Mouse (Mus musculus) midbrain, embryonic 11.5 days (tissue): ENCODE measurements around the gene Gapdh. TPM values are rescaled to one million over a fixed set of nuclear protein-coding genes. Genes with fewer than 3 reads are reported as not detected.

ENCODE experiments used
- ATAC-seq: fragments of 200-750 bp; cut with Nextera tagmentation; 2 replicates; pipeline ENCODE4 v1.8.0; 2017; ENCODE audit warnings: moderate TSS enrichment, moderate library complexity; ENCODE audit not compliant: low FRiP score
- DNase-seq: peaks from one replicate; pipeline ENCODE4 v3.0.0; 2015; ENCODE audit warnings: low spot score; ENCODE audit errors: missing footprints
- H3K27ac ChIP-seq: fragments of 300-500 bp; sonication (generic); 2 replicates; pipeline ENCODE4 v1.5.1; 2014; ENCODE audit warnings: low read depth, low read length
- H3K27me3 ChIP-seq: fragments of 300-500 bp; sonication (generic); 2 replicates; pipeline ENCODE4 v1.6.1; 2014; ENCODE audit warnings: mild to moderate bottlenecking, low read length, moderate library complexity, mixed read lengths; ENCODE audit not compliant: control insufficient read depth, insufficient read depth
- H3K36me3 ChIP-seq: fragments of 300-500 bp; sonication (generic); 2 replicates; pipeline ENCODE4 v1.6.1; 2014; ENCODE audit warnings: mild to moderate bottlenecking, low read length, moderate library complexity, mixed read lengths; ENCODE audit not compliant: control insufficient read depth, insufficient read depth
- H3K4me1 ChIP-seq: fragments of 300-500 bp; sonication (generic); 2 replicates; pipeline ENCODE4 v1.6.1; 2014; ENCODE audit warnings: low read length; ENCODE audit not compliant: control insufficient read depth, insufficient read depth
- H3K4me2 ChIP-seq: fragments of 300-500 bp; sonication (generic); 2 replicates; pipeline ENCODE4 v1.6.1; 2014; ENCODE audit warnings: mild to moderate bottlenecking, moderate library complexity
- H3K4me3 ChIP-seq: fragments of 300-500 bp; sonication (generic); 2 replicates; pipeline ENCODE4 v1.5.1; 2014; ENCODE audit warnings: low read depth, low read length
- H3K9ac ChIP-seq: fragments of 300-500 bp; sonication (generic); 2 replicates; pipeline ENCODE4 v1.6.1; 2014; ENCODE audit warnings: low read length
- H3K9me3 ChIP-seq: fragments of 300-500 bp; sonication (generic); 2 replicates; pipeline ENCODE4 v1.6.1; 2016; ENCODE audit warnings: low read length; ENCODE audit not compliant: control insufficient read depth
- WGBS: fragments of 180-500 bp; shearing (Covaris S2); extraction: QIAGEN DNeasy Blood & Tissue Kit; methylation state at CpG from one replicate; pipeline ENCODE4 v1.1.7; 2014; 5-methylcytosine and 5-hydroxymethylcytosine counted together
- microRNA-seq: library from miRNA; unstranded; fragments of <30 nt; microRNA quantifications from one replicate; pipeline ENCODE4, GENCODE M21; 2017
- polyA plus RNA-seq: library from polyadenylated mRNA; unstranded; fragments of >200 nt; fragmentation: Nextera tagmentation; extraction: Ambion mirVana; gene quantifications from 2 replicates; pipeline ENCODE4 v1.2.1, GENCODE M21; 2014

The Gapdh gene
- polyA plus RNA-seq, 1 experiment from 2014 or later = 2,675 TPM

GRCm38 (mm10) chr6:125112553-125112952 is 53.7 kb downstream of the Gapdh start:
- DNase-seq (no peak), ATAC-seq (no peak)
- H3K9me3 ChIP-seq = no peaks in the 10 kb centered on the region
- H3K36me3 ChIP-seq = peaks cover 67% of the 10 kb centered on the region
- no peaks in the 10 kb centered on the region for H3K27me3 ChIP-seq
- no peak overlapping the region for H3K4me2 ChIP-seq
- no peak overlapping the region for H3K27ac ChIP-seq
- WGBS = 92% methylated on average over 11 of the region's 11 CpGs
- H3K9ac ChIP-seq = no peak overlapping the region
- H3K4me1 ChIP-seq = no peaks in the 10 kb centered on the region
- no peak overlapping the region for H3K4me3 ChIP-seq

Small RNAs within 50 kb of the gene (microRNA-seq; reads per million reads assigned to microRNA genes)
- gene Mir3098 = 2.1 reads per million, percentile 4 among the genes with 10 or more reads in this experiment

Other genes starting within 250 kb of the Gapdh start
- gene Ptms, start 246.4 kb downstream of the Gapdh start, polyA plus RNA-seq = 258 and 288 TPM in 2 replicates
- 430 and 435 TPM in 2 replicates for gene Mlf2, start 235.1 kb downstream of the Gapdh start, polyA plus RNA-seq
- 105 and 112 TPM in 2 replicates for gene Cops7a, start 200.9 kb downstream of the Gapdh start, polyA plus RNA-seq
- 1.2 and 1.6 TPM in 2 replicates for gene Pianp, start 169.8 kb downstream of the Gapdh start, polyA plus RNA-seq
- gene Zfp384, start 157.3 kb downstream of the Gapdh start, polyA plus RNA-seq = 9.3 and 9.9 TPM in 2 replicates
- 139 and 146 TPM in 2 replicates for gene Ing4, start 126.7 kb downstream of the Gapdh start, polyA plus RNA-seq
- 9.2 and 10.8 TPM in 2 replicates for gene Acrbp, start 116.8 kb downstream of the Gapdh start, polyA plus RNA-seq
- gene Lpar5, start 98.5 kb downstream of the Gapdh start, polyA plus RNA-seq = 0.11 TPM in 1 of 2 replicates, not detected in the other
- gene Chd4, start 70.5 kb downstream of the Gapdh start, polyA plus RNA-seq = 96.9 and 99.3 TPM in 2 replicates
- 55.1 and 58.4 TPM in 2 replicates for gene Nop2, start 34.6 kb downstream of the Gapdh start, polyA plus RNA-seq
- 8.4 and 8.6 TPM in 2 replicates for gene Iffo1, start 21.2 kb downstream of the Gapdh start, polyA plus RNA-seq
- gene Ncapd2, start 25.2 kb upstream of the Gapdh start, polyA plus RNA-seq = 127 and 140 TPM in 2 replicates
- gene Mrpl51, start 25.3 kb upstream of the Gapdh start, polyA plus RNA-seq = 200 and 208 TPM in 2 replicates
- 1.3 and 1.4 TPM in 2 replicates for gene Vamp1, start 49.1 kb upstream of the Gapdh start, polyA plus RNA-seq
- 1.2 and 1.6 TPM in 2 replicates for gene Tapbpl, start 65.4 kb upstream of the Gapdh start, polyA plus RNA-seq
- gene Cd27, start 70.5 kb upstream of the Gapdh start, polyA plus RNA-seq = 0.62 and 0.93 TPM in 2 replicates
- gene Tuba3a, start 119.6 kb upstream of the Gapdh start, polyA plus RNA-seq = 0.08 TPM in 1 of 2 replicates, not detected in the other
- 18.0 and 19.7 TPM in 2 replicates for gene Ltbr, start 147.4 kb upstream of the Gapdh start, polyA plus RNA-seq
- gene Scnn1a, start 154.2 kb upstream of the Gapdh start, polyA plus RNA-seq = 0.33 and 0.77 TPM in 2 replicates
- gene Tnfrsf1a, start 182.9 kb upstream of the Gapdh start, polyA plus RNA-seq = 19.0 and 19.2 TPM in 2 replicates
- not detected in 2 replicates for gene Plekhg6, start 214.3 kb upstream of the Gapdh start, polyA plus RNA-seq